Mouse (Mus musculus) midbrain, embryonic 14.5 days (tissue): ENCODE data around the gene Egfl7. TPM values are rescaled to one million over a fixed set of nuclear protein-coding genes. Genes with fewer than 3 reads are reported as not detected.

Experiments used
- ATAC-seq: fragments of 200-750 bp; cut with Nextera tagmentation; 2 replicates; pipeline ENCODE4 v1.8.0; 2017; ENCODE audit warnings: moderate number of reproducible peaks, moderate library complexity; ENCODE audit not compliant: low FRiP score, low TSS enrichment
- DNase-seq: peaks from one replicate; pipeline ENCODE4 v3.0.0-alpha.2; 2015
- H3K27ac ChIP-seq: fragments of 300-500 bp; sonication (generic); replicated peaks from 2 replicates; pipeline ENCODE4 v1.5.1; 2014; ENCODE audit warnings: mild to moderate bottlenecking, low read depth, low read length, moderate library complexity
- H3K27me3 ChIP-seq: fragments of 300-500 bp; sonication (generic); 2 replicates; pipeline ENCODE4 v1.6.1; 2014; ENCODE audit warnings: low read length, control low read depth, mixed read lengths; ENCODE audit not compliant: control insufficient read depth, insufficient read depth
- H3K36me3 ChIP-seq: fragments of 300-500 bp; sonication (generic); 2 replicates; pipeline ENCODE4 v1.6.1; 2014; ENCODE audit warnings: low read length, control low read depth; ENCODE audit not compliant: control insufficient read depth, insufficient read depth
- H3K4me1 ChIP-seq: fragments of 300-500 bp; sonication (generic); 2 replicates; pipeline ENCODE4 v1.6.1; 2014; ENCODE audit warnings: mild to moderate bottlenecking, antibody characterized with exemption, low read length, control low read depth; ENCODE audit not compliant: control insufficient read depth, insufficient read depth
- H3K4me2 ChIP-seq: fragments of 300-500 bp; sonication (generic); 2 replicates; pipeline ENCODE4 v1.6.1; 2014; ENCODE audit warnings: mild to moderate bottlenecking, low read length, moderate library complexity
- H3K4me3 ChIP-seq: fragments of 300-500 bp; sonication (generic); replicated peaks from 2 replicates; pipeline ENCODE4 v1.5.1; 2014; ENCODE audit warnings: low read depth, low read length
- H3K9ac ChIP-seq: fragments of 300-500 bp; sonication (generic); replicated peaks from 2 replicates; pipeline ENCODE4 v1.6.1; 2014; ENCODE audit warnings: mild to moderate bottlenecking, low read length, moderate library complexity
- H3K9me3 ChIP-seq: fragments of 300-500 bp; sonication (generic); 2 replicates; pipeline ENCODE4 v1.6.1; 2016; ENCODE audit warnings: low read length, control low read depth, mixed read lengths; ENCODE audit not compliant: control insufficient read depth
- WGBS: fragments of 180-500 bp; shearing (Covaris S2); extraction: QIAGEN DNeasy Blood & Tissue Kit; methylation state at CpG from one replicate; pipeline ENCODE4 v1.1.7; 2014; 5-methylcytosine and 5-hydroxymethylcytosine counted together
- polyA plus RNA-seq: library from polyadenylated mRNA; unstranded; fragments of >200 nt; fragmentation: Nextera tagmentation; extraction: Ambion mirVana; gene quantifications from 2 replicates; pipeline ENCODE4 v1.2.1, GENCODE M21; 2014

Egfl7 gene
- polyA plus RNA-seq, 1 experiment from 2014 or later: 51.1 TPM

- 83% methylated on average over 9 of the region's 9 CpGs for WGBS
- DNase-seq: no peak
- no peaks in the 10 kb centered on the region for H3K36me3 ChIP-seq
- ATAC-seq: no peak
- H3K4me1 ChIP-seq: no peaks in the 10 kb centered on the region
- no peaks in the 10 kb centered on the region for H3K27me3 ChIP-seq
- no peaks in the 10 kb centered on the region for H3K9me3 ChIP-seq
- no peak overlapping the region for H3K9ac ChIP-seq
- H3K4me2 ChIP-seq: no peak overlapping the region
- no peak overlapping the region for H3K4me3 ChIP-seq
- no peak overlapping the region for H3K27ac ChIP-seq
Measured at GRCm38 (mm10) chr2:26553904-26554303, 25.9 kb upstream of the Egfl7 start.

- DNase-seq (no peak), ATAC-seq (no peak)
- 85% methylated on average over 4 of the region's 4 CpGs for WGBS
- Histone ChIP-seq H3K4me2 (no peak overlapping the region), H3K4me3 (no peak overlapping the region), H3K9me3 (no peaks in the 10 kb centered on the region), H3K27ac (no peak overlapping the region), H3K9ac (no peak overlapping the region), H3K27me3 (no peaks in the 10 kb centered on the region), H3K4me1 (no peaks in the 10 kb centered on the region), H3K36me3 (no peaks in the 10 kb centered on the region)
Measured at GRCm38 (mm10) chr2:26555076-26555475, 24.7 kb upstream of the Egfl7 start.

GRCm38 (mm10) chr2:26556535-26556993, 23.2 kb upstream of the Egfl7 start:
- ATAC-seq (no peak), DNase-seq (no peak)
- Histone ChIP-seq H3K36me3 (no peaks in the 10 kb centered on the region), H3K27ac (no peak overlapping the region), H3K27me3 (no peaks in the 10 kb centered on the region), H3K4me3 (no peak overlapping the region), H3K4me2 (no peak overlapping the region), H3K9ac (no peak overlapping the region), H3K4me1 (no peaks in the 10 kb centered on the region), H3K9me3 (no peaks in the 10 kb centered on the region)
- WGBS: 68% methylated on average over 4 of the region's 4 CpGs

- H3K4me3 ChIP-seq: no peak overlapping the region
- H3K9ac ChIP-seq: no peak overlapping the region
- 80% methylated on average over 5 of the region's 5 CpGs for WGBS
- H3K36me3 ChIP-seq: no peaks in the 10 kb centered on the region
- H3K27ac ChIP-seq: no peak overlapping the region
- no peaks in the 10 kb centered on the region for H3K4me1 ChIP-seq
- ATAC-seq: no peak
- no peak overlapping the region for H3K4me2 ChIP-seq
- no peaks in the 10 kb centered on the region for H3K9me3 ChIP-seq
- H3K27me3 ChIP-seq: no peaks in the 10 kb centered on the region
- no peak for DNase-seq
Measured at GRCm38 (mm10) chr2:26560506-26560905, 19.3 kb upstream of the Egfl7 start.

GRCm38 (mm10) chr2:26561351-26562016, 18.3 kb upstream of the Egfl7 start:
- H3K4me2 ChIP-seq: no peak overlapping the region
- H3K36me3 ChIP-seq: no peaks in the 10 kb centered on the region
- ATAC-seq: 0 out of 2 replicates have a peak, but pooled peaks have one; percentile 46
- no peak overlapping the region for H3K4me3 ChIP-seq
- H3K27me3 ChIP-seq: no peaks in the 10 kb centered on the region
- no peak overlapping the region for H3K27ac ChIP-seq
- no peaks in the 10 kb centered on the region for H3K9me3 ChIP-seq
- no peaks in the 10 kb centered on the region for H3K4me1 ChIP-seq
- peak; percentile 80 for DNase-seq
- H3K9ac ChIP-seq: no peak overlapping the region
- WGBS: 45% methylated on average over 6 of the region's 6 CpGs

GRCm38 (mm10) chr2:26566221-26566620, 13.6 kb upstream of the Egfl7 start:
- DNase-seq (peak; percentile 61), ATAC-seq (peak; percentile 14; the same call in 1 of the 2 replicates)
- 15% methylated on average over 4 of the region's 4 CpGs for WGBS

GRCm38 (mm10) chr2:26570034-26570433, 9.8 kb upstream of the Egfl7 start:
- ATAC-seq: no peak
- 3% methylated on average over 3 of the region's 3 CpGs for WGBS
- no peaks in the 10 kb centered on the region for H3K27me3 ChIP-seq

More at GRCm38 (mm10) chr2:26566221-26566620, 13.6 kb upstream of the Egfl7 start:
- Histone ChIP-seq H3K9ac (no peak overlapping the region), H3K9me3 (no peaks in the 10 kb centered on the region), H3K4me1 (no peaks in the 10 kb centered on the region), H3K36me3 (no peaks in the 10 kb centered on the region), H3K27me3 (no peaks in the 10 kb centered on the region), H3K27ac (no peak overlapping the region), H3K4me3 (no peak overlapping the region), H3K4me2 (no peak overlapping the region)

GRCm38 (mm10) chr2:26571400-26571799, 8.4 kb upstream of the Egfl7 start:
- Histone ChIP-seq H3K9me3 (no peaks in the 10 kb centered on the region), H3K4me3 (no peak overlapping the region), H3K36me3 (no peaks in the 10 kb centered on the region), H3K4me1 (peaks cover 2% of the 10 kb centered on the region; the same call in 1 of the 2 replicates), H3K27me3 (no peaks in the 10 kb centered on the region), H3K27ac (no peak overlapping the region), H3K9ac (no peak overlapping the region), H3K4me2 (no peak overlapping the region)
- DNase-seq (no peak), ATAC-seq (no peak)
- WGBS: 89% methylated on average over 9 of the region's 9 CpGs

More at GRCm38 (mm10) chr2:26570034-26570433, 9.8 kb upstream of the Egfl7 start:
- no peaks in the 10 kb centered on the region for H3K9me3 ChIP-seq
- DNase-seq: peak; percentile 69
- H3K36me3 ChIP-seq: no peaks in the 10 kb centered on the region
- no peak overlapping the region for H3K27ac ChIP-seq
- no peak overlapping the region for H3K9ac ChIP-seq
- peaks cover 2% of the 10 kb centered on the region; the same call in 1 of the 2 replicates for H3K4me1 ChIP-seq
- H3K4me2 ChIP-seq: no peak overlapping the region
- H3K4me3 ChIP-seq: no peak overlapping the region

- ATAC-seq (no peak), DNase-seq (no peak)
- Histone ChIP-seq H3K27ac (no peak overlapping the region), H3K4me3 (no peak overlapping the region), H3K4me2 (no peak overlapping the region), H3K4me1 (peaks cover 2% of the 10 kb centered on the region; the same call in 1 of the 2 replicates), H3K36me3 (no peaks in the 10 kb centered on the region), H3K9me3 (no peaks in the 10 kb centered on the region), H3K9ac (no peak overlapping the region), H3K27me3 (no peaks in the 10 kb centered on the region)
- 71% methylated on average over 5 of the region's 5 CpGs for WGBS
Measured at GRCm38 (mm10) chr2:26571826-26572225, 8.0 kb upstream of the Egfl7 start.
